Mouse (Mus musculus): ENCODE results near the gene Dpp4. TPM values are rescaled to one million over a fixed set of nuclear protein-coding genes. Genes with fewer than 3 reads are reported as not detected.

Gene Dpp4
- polyA plus RNA-seq, 1 experiment, result 24.1 TPM

DNA sequence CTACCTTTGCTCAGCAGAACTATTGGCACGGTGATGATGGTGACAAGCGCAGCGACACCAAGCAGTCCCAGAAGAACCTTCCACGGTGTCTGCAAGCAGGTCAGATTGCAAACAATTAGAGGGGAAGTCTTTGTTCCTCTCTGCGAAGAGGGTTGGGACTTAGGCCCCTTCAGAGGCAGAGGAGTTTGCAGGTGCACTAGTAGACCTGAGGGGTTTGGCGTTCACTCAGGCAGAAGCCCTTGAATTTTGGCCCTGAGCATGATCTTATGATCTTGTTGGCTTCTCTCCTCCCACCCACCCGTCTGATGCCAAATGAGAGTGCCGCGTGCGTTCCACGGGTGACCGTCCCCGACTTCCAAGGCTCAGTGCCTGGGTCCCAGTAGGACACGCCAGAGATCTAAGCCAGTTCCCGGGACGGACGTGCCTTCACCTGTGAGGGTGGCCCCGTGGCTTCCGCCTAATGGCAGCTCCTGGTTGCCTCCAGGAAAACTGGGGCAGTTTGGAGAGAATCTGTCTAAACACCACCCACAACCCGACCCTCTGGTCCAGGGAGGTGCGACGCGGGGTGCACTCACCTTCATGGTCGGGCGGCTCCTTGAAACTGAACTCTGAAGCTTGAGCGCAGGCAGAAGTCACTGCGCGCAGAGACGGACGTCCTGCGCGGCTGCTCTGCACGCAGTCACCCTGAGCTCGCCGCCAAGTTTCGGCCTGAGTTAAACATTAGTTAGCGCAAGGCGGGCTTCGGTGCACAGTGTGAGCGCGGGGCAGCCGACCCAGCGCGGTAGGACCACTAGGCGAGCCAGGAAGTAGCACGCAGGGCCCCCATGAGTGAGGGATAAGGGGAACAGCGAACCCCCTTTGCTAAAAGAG is 585 bp downstream of the Dpp4 start:
- TF ChIP-seq CTCF (IDR thresholded peaks at IDR 0.05; ENCODE audit: insufficient read depth, low read length) (no peak), POLR2A (IDR thresholded peaks at IDR 0.05; ENCODE audit: borderline replicate concordance, extremely low read depth, low read depth, low read length) (peak; percentile 52; the same call in 1 of the 2 replicates)
- DNase-seq, result peak; percentile 63
- peak overlapping the region; percentile 87 for H3K4me3 ChIP-seq (replicated peaks; ENCODE audit: extremely low read depth, low read depth, low read length)
- peaks cover 8% of the 10 kb centered on the region for H3K4me1 ChIP-seq (ENCODE audit: control insufficient read depth, insufficient read depth, low read length)
- WGBS, result 2% methylated on average over 47 of the region's 47 CpGs

DNA sequence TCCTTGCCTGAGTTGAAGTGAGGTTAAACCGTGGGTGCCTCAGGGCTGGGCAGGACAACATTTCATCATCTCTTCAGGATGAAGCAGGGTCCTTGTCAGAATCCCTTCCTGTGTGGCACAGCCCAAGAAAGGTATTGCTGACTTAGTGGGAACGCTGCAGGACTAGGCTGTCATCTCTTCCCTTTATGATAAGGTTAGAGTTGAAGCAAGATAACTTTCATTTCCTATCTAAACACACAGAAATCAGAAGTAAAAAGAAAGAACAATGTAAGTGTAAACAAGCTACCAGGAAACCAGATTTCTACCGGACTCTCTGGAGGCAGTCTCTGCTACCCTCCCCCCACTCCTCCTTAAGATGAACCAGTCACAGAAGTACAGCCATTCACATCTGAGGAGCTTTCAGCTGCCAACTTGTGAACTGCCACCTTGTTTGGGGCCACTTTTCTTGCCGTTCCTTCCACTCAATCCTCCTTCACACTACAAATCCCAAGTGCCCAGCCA is 3.3 kb downstream of the Dpp4 start:
- no peak overlapping the region for H3K4me3 ChIP-seq (replicated peaks; ENCODE audit: extremely low read depth, low read depth, low read length)
- TF ChIP-seq POLR2A (IDR thresholded peaks at IDR 0.05; ENCODE audit: borderline replicate concordance, extremely low read depth, low read depth, low read length), result no peak
- peak; percentile 47 for DNase-seq
- peaks cover 8% of the 10 kb centered on the region for H3K4me1 ChIP-seq (ENCODE audit: control insufficient read depth, insufficient read depth, low read length)
- 4% methylated on average over 4 of the region's 4 CpGs for WGBS

DNA sequence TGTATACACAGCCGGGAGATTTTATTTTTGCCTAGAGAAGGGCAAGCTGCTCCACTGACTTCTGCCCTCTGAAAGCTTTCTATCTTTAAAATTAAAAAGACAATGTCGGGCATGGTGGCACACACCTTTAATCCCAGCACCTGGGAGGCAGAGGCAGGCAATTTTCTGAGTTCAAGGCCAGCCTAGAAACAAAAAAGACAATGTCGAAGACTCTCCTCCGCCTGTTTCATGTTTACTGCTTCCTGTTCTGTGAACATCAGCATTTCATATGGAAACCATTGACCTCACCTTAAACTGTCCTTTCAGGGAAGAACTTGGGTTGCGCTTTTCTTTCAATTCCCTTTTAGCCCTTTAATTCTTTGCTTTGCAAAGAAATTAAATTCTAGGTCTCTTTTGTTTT is 3.8 kb downstream of the Dpp4 start:
- Histone ChIP-seq H3K4me3 (replicated peaks; ENCODE audit: extremely low read depth, low read depth, low read length) (no peak overlapping the region), H3K4me1 (ENCODE audit: control insufficient read depth, insufficient read depth, low read length) (peaks cover 8% of the 10 kb centered on the region)
- 63% methylated on average over 5 of the region's 5 CpGs for WGBS
- TF ChIP-seq CTCF (IDR thresholded peaks at IDR 0.05; ENCODE audit: insufficient read depth, low read length) (no peak), POLR2A (IDR thresholded peaks at IDR 0.05; ENCODE audit: borderline replicate concordance, extremely low read depth, low read depth, low read length) (no peak)
- no peak for DNase-seq

DNA sequence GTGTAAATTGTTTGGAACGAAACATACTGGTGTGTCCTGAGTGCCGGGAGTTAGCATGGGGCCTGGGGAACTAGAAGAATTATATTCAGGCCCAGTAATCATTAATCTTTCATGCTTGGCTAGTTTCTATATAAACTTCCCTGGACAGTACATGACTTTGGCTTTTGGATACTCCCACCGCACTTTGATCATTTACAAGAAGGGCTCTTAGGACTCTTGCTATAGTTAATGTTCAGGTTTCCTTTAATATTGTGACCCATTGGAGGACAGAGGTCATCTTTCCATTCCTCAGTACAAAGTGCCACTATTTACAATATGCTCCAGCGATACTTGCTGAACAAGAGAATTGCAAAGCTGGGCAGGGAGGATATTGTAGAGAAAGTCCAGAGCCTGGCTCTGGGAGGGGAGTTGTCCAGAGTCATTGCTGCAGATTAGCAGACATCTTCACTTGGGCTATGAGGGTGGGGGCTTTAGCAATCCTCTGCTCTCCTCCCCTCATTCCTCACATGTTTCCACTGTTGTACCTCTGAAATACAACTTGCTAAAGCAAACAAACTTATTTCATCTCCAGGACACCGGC is 8.4 kb downstream of the Dpp4 start:
- WGBS, result 62% methylated on average over 5 of the region's 5 CpGs
- Histone ChIP-seq H3K4me1 (ENCODE audit: control insufficient read depth, insufficient read depth, low read length) (peaks cover 3% of the 10 kb centered on the region), H3K4me3 (replicated peaks; ENCODE audit: extremely low read depth, low read depth, low read length) (no peak overlapping the region)
- DNase-seq, result no peak
- no peak for TF ChIP-seq CTCF (IDR thresholded peaks at IDR 0.05; ENCODE audit: insufficient read depth, low read length)
- TF ChIP-seq POLR2A (IDR thresholded peaks at IDR 0.05; ENCODE audit: borderline replicate concordance, extremely low read depth, low read depth, low read length), result no peak

DNA sequence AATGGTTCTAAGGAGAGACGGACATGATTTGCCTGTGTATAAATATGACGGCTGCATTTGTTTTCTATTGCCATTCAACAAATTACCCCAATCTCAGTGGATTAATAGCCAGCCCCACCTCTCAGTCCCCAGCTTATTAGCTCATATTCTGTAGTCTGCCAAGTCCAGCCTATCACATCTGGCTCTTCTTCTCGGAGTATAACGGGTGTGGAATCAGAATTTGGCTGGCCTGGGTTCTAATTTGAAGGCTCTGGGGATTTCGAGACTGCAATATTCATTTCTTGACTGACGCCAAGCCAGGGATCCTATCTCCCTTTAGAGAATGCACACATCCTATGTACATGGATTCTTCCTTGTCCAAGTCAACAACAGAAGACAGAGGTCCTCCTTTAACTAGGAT is 11.0 kb downstream of the Dpp4 start:
- TF ChIP-seq CTCF (IDR thresholded peaks at IDR 0.05; ENCODE audit: insufficient read depth, low read length) (no peak), POLR2A (IDR thresholded peaks at IDR 0.05; ENCODE audit: borderline replicate concordance, extremely low read depth, low read depth, low read length) (no peak)
- Histone ChIP-seq H3K4me1 (ENCODE audit: control insufficient read depth, insufficient read depth, low read length) (peaks cover 8% of the 10 kb centered on the region), H3K4me3 (replicated peaks; ENCODE audit: extremely low read depth, low read depth, low read length) (no peak overlapping the region)
- no peak for DNase-seq
- 80% methylated on average over 6 of the region's 6 CpGs for WGBS

DNA sequence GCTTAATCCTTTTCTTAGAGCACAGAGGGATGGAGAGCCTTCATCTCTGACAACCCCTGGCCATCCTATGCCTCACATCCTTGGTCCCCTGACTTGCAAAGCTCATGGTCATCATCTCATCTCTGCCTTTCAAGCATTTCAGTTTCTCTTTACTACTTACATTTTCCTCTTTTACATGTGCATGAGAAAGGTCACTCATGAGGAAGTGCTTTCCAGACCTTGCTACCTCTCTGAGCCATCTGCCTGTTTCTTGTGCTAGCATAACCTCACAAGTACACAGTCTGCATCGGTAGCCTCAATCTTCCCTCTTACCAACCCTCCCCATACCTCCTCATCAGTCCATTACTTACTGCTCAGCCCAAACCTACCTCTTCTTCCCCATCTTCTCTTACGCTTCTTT is 12.2 kb downstream of the Dpp4 start:
- TF ChIP-seq POLR2A (IDR thresholded peaks at IDR 0.05; ENCODE audit: borderline replicate concordance, extremely low read depth, low read depth, low read length), result no peak
- no peak for TF ChIP-seq CTCF (IDR thresholded peaks at IDR 0.05; ENCODE audit: insufficient read depth, low read length)
- Histone ChIP-seq H3K4me3 (replicated peaks; ENCODE audit: extremely low read depth, low read depth, low read length) (no peak overlapping the region), H3K4me1 (ENCODE audit: control insufficient read depth, insufficient read depth, low read length) (peaks cover 8% of the 10 kb centered on the region)
- DNase-seq, result no peak
- WGBS, result 95% methylated on average over 2 of the region's 2 CpGs

DNA sequence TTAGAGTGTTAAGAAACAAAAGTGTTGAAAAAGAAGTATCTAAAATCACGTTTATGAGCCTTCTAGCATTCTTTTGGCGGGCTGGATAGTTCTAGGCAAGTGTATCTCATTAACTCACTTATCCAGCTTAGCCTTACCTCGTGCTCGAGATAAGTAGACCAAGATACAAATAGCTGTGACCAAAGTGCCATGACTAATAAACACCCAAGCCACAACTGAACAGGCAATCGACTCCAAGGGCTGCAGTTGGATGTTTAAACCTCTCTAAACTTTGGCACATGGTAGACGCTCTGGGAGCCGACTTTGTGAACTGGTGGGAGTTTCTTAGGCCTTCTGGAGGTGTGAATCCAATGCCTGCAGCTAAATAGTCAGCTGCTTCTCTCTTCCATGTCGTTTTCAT is 12.7 kb downstream of the Dpp4 start:
- TF ChIP-seq POLR2A (IDR thresholded peaks at IDR 0.05; ENCODE audit: borderline replicate concordance, extremely low read depth, low read depth, low read length) (no peak), CTCF (IDR thresholded peaks at IDR 0.05; ENCODE audit: insufficient read depth, low read length) (no peak)
- DNase-seq, result no peak
- H3K4me1 ChIP-seq (ENCODE audit: control insufficient read depth, insufficient read depth, low read length), result peaks cover 8% of the 10 kb centered on the region
- H3K4me3 ChIP-seq (replicated peaks; ENCODE audit: extremely low read depth, low read depth, low read length), result no peak overlapping the region
- WGBS, result 58% methylated on average over 8 of the region's 8 CpGs

DNA sequence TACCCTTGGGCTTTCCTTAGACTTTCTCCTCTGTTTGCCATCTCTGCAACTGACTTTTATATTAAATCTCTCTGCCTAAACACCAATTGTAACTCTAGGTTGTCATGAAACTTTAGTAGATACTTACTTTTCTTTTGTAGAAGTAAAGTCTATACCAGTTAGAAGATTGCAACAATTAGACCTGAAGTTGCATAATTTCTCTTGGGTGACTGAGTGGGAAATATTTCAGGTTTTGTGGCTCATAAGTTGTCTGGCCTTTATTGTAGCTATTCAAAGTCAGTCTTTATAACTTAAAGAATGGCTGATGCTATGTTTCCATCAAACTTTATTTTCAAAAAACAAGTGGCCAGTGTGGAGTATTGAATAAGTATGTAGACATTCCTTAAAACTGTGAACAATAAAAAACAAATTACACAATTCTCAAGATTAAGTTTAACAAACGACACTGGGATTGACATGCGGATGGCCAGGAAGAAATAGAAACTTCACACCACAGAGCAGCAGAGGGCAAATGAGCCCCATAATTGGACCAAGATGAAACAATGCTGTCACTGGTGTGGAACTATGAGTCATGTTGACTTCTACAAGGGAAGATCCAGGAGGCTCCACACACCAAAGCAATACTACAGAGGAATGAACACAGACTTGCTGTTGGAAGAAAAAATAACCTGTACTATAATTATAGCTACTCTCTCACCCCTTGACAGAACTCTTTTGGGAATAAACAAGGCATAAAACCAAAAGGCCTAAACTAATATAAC is 13.7 kb downstream of the Dpp4 start:
- Histone ChIP-seq H3K4me3 (replicated peaks; ENCODE audit: extremely low read depth, low read depth, low read length) (no peak overlapping the region), H3K4me1 (ENCODE audit: control insufficient read depth, insufficient read depth, low read length) (peaks cover 8% of the 10 kb centered on the region)
- TF ChIP-seq CTCF (IDR thresholded peaks at IDR 0.05; ENCODE audit: insufficient read depth, low read length) (no peak), POLR2A (IDR thresholded peaks at IDR 0.05; ENCODE audit: borderline replicate concordance, extremely low read depth, low read depth, low read length) (no peak)
- 55% methylated on average over 2 of the region's 2 CpGs for WGBS
- no peak for DNase-seq

DNA sequence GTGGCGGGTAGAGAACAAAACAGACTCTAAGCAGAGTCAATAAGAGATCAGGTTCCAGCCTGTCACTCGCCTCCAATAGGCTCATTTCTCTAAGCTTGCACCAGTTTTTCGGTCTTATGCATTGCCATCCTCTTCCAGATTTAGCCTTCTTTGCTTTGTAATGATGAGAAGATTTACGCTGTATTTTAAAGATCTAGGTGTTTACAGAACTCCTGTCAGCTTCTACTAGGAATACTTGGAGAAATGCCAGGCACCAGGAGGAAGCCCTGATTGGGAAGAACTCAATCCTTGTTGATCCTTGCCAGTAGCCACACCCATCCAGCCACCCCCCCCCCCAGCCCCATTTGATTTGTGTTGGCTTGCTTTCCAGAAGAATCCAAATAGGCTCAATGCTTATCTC is 14.4 kb downstream of the Dpp4 start:
- TF ChIP-seq CTCF (IDR thresholded peaks at IDR 0.05; ENCODE audit: insufficient read depth, low read length), result no peak
- no peak for TF ChIP-seq POLR2A (IDR thresholded peaks at IDR 0.05; ENCODE audit: borderline replicate concordance, extremely low read depth, low read depth, low read length)
- 46% methylated on average over 4 of the region's 4 CpGs for WGBS
- Histone ChIP-seq H3K4me3 (replicated peaks; ENCODE audit: extremely low read depth, low read depth, low read length) (no peak overlapping the region), H3K4me1 (ENCODE audit: control insufficient read depth, insufficient read depth, low read length) (peaks cover 8% of the 10 kb centered on the region)
- no peak for DNase-seq
